Mouse (Mus musculus) kidney, adult 2 months (tissue): ENCODE measurements around the gene Ngly1.

Source experiments
- CTCF ChIP-seq: fragments of 200-500 bp; conservative IDR thresholded peaks from 2 replicates; pipeline ENCODE4 v1.5.1; 2011; ENCODE audit warnings: low read depth, mild to moderate bottlenecking, control low read depth, low read length, moderate library complexity, mixed read lengths; ENCODE audit not compliant: insufficient read depth, insufficient read length
- POLR2A ChIP-seq: fragments of 200-500 bp; IDR thresholded peaks from one replicate; pipeline ENCODE4 v1.6.1; 2011; ENCODE audit warnings: low read depth, low read length, control low read depth

- no peak for TF ChIP-seq CTCF
- no peak for TF ChIP-seq POLR2A
These were observed 63.5 kb downstream of the Ngly1 start for GRCm38 (mm10) chr14:16312599-16312998.
